Mouse (Mus musculus) brain, embryonic 14.5 days (tissue): ENCODE data around the gene Bach2.

Experiments
- CTCF ChIP-seq: fragments of 200-500 bp; IDR thresholded peaks from 2 replicates; pipeline ENCODE4 v1.5.1; 2012; ENCODE audit warnings: inconsistent platforms, mild to moderate bottlenecking, moderate library complexity, borderline replicate concordance; ENCODE audit not compliant: insufficient read depth, insufficient read length; ENCODE audit errors: extremely low read depth
- POLR2A ChIP-seq: fragments of 200-500 bp; IDR thresholded peaks from 2 replicates; pipeline ENCODE4 v1.6.1; 2012; ENCODE audit warnings: mild to moderate bottlenecking, inconsistent platforms, borderline replicate concordance; ENCODE audit not compliant: poor library complexity, insufficient read depth, insufficient read length, severe bottlenecking; ENCODE audit errors: extremely low read depth

GRCm38 (mm10) chr4:32507041-32507440, 268.4 kb downstream of the Bach2 start:
- no peak for TF ChIP-seq CTCF
- no peak for TF ChIP-seq POLR2A
